Mouse (Mus musculus): Measurements from ENCODE around the gene Vps37b. TPM values are rescaled to one million over a fixed set of nuclear protein-coding genes. Genes with fewer than 3 reads are reported as not detected.
A peak's percentile ranks its signal among the peaks of the same experiment; 100 is the strongest.

Vps37b gene
- total RNA-seq, 2 experiments from 2014 or later = 45.8 to 51.0 TPM

DNA sequence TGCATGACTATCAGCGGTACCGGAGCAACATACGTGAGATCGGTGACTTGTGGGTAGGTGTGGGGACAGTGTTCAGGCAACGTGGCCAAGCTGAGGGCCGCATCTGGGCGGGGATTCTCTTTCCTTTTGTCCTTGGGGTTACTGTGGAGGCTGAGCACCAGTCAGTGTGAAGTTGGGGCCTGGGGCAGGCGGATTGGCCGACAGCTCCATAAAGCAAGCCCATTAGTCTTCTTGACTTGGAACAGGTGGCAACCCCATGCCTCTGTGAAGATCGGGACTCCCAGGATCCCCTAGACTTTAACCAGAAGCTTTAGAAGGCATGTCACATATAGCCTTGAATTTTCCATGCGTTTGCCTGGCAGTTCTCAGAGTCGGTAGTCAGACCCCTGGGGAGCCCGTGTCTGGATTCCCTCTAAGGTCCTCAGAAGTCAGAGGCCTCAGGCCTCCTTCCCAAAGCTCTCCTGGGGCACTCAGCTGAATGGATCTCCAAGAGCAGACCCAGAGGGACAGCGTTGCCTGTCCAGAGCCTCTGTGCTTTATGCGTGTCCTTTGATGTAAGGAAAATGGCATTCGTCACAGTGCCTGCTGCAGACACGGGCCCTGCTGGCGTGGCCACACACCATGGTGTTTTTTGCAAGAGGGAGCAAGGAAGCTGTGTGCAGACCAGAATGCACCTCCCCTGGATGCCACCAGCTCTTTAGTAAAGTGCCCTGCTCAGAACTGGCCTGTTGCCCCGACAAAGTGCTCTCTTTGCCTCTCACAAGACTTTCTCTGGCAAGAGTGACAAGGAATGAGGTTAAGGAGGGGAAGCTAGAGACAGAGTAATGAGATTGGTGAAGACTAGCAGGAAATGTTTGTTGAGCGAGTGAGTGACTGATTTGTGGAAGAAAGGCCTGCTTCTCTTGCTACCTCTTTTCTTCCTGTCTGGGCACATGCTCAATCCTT lies 41.9 kb downstream of the Vps37b start:
- intact Hi-C loops (cut with DNase I) = no loop called here
- DNase-seq (ENCODE audit: low spot score in 2 of 2) = no peak

DNA sequence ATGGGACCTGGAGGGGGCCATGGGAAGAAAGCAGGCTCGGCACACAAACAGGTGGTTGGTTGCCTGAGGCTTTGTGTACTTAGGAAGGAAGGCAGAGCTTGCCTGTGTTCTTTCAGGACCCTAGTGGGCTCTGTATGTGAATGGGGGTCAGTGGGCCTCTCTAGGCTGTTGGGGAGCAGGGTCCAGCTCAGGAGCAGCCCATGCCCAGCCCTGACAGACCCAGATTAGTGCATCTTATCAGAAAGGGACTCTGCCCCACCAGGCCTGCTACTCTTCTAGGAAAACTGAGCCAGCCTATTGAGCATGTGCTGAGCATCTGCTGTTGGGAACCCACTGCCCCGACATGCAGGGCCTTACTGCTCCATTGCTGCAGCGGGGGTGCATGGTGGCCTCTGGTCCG lies 44.6 kb downstream of the Vps37b start:
- intact Hi-C loops (cut with DNase I) = no loop called here
- no peak for DNase-seq (ENCODE audit: low spot score in 2 of 2)

DNA sequence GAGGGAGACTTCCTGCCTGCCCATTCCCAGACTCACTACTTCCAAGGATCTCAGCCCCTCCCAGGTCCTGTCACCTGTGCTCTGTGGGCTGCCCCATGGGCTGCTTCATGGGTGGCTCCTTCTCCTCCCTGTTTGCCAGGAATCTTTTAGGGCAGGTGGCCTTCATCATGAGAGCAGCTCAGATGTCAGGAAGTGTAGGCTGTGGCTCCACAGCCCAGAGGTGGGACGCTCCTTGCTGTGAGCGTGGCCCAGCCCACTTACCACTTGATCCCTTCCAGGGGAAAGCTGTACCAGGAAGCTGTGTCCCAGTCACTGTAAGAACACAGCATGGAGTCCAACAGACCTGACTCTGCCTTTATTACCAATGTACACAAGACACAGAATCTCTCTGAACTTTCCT lies 45.1 kb downstream of the Vps37b start:
- intact Hi-C loops (cut with DNase I) = no loop called here
- DNase-seq (ENCODE audit: low spot score in 2 of 2) = no peak

DNA sequence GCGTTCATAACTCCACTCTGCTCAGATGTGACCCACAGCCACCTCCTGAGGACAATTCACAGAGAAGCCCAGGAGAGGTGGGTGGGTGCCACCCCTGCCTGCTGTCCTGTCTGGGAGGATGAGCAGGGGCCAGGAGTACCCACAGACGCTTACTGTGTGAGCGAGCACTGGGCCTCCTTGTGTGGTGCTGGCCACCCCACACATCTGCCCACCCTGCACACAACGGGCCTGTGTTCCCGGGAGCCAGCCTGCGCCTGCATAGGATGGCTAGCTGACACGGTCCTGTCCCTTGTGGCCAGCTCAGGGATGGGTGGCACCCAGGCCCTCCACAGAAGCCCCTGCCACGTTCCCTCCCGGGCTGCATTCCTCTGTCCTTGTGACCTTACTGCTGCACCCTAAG lies 46.6 kb downstream of the Vps37b start:
- DNase-seq (ENCODE audit: low spot score in 2 of 2) = no peak
- intact Hi-C loops (cut with DNase I) = no loop called here

DNA sequence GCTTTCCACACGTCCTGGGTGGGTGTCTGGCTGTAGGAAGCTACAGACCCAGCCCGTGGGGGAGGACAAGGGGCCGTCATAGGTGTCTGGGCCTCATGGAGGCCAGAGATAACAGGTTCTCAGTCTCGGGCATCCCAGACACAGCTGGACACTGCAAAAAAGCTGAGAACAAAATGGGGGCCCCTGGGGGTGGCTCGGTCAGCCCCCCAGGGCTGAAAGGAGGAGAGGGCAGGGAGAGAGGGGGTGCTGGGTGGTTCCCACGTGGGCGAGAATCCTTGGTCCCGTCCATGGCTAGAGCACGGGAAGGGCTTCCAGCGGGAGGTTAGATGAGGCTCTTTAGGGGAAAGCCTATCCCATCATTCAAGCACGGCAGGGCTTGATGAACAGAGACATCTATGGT lies 49.2 kb downstream of the Vps37b start:
- intact Hi-C loops (cut with DNase I) = no loop called here

DNA sequence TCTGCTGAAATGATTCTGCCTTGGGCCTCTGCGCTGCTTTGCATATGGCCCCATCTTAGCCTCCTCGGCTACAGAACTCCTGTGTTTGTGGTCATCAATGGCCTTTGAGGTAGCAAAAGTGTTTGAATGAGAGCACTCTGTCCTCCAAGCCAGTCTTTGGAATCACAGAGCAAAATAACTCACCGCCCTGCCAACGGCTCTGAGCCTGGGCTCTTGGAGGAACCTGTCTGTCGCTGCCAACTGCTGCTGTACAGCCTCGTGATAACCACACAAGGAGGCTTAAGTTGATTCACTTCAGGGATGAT lies 50.9 kb downstream of the Vps37b start:
- DNase-seq (ENCODE audit: low spot score in 2 of 2) = no peak
- intact Hi-C loops (cut with DNase I) = no loop called here

More for the DNA sequence above, 49.2 kb downstream of the Vps37b start:
- DNase-seq (ENCODE audit: low spot score in 2 of 2) = no peak

DNA sequence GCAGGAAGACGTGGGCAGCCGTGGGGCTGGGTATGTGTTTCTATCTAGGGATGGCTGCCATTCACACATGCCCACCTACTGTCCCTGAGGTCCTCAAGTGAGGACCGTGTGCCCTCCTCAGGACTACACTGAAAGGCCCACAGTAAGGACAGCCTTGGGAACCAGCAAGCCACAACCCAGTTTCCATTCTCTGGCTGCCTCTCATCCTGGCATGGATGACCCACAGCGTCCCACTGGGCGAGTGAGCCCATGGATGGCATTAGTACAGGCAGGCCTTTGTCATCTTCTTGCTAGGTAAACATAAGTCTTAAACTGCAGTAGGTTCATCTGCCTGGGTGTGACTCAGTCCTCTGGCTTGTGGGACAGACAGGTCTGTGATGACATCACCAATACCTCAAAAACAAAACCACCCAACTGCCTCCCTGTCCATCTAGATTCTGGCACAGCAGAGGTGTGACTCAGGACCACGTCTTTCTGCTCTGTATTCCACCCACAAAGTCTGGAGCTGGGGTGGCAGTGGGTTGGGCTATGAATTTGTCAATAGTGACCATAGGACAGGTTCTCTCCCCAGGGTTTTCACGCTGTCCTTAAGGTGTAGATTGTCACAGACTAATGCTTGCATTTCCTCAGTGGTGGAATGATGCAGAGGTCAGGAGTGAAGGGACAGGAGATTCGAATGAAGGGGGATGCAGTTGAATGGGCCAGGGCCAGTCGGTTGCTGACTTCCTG lies 51.4 kb downstream of the Vps37b start:
- intact Hi-C loops (cut with DNase I) = no loop called here
- DNase-seq (ENCODE audit: low spot score in 2 of 2) = no peak

DNA sequence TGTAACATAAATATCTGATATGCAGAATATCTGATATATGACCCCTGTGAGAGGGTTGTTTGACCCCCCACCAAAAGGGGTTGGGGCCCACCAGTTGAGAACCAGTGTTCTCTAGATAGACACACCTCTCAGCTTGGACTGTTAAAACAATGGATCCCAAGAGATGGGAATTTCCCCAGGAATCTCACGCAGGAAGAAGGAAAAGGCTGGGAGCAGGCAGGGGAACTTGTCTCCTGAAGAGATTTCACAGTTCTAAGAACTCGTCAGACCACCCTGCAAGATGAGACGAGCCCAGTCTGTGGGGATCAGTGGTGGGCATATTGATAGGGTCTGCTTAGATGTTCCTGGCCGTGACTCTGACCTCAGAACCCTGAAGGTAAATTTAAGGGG lies 52.1 kb downstream of the Vps37b start:
- no peak for DNase-seq (ENCODE audit: low spot score in 2 of 2)
- intact Hi-C loops (cut with DNase I) = no loop called here

DNA sequence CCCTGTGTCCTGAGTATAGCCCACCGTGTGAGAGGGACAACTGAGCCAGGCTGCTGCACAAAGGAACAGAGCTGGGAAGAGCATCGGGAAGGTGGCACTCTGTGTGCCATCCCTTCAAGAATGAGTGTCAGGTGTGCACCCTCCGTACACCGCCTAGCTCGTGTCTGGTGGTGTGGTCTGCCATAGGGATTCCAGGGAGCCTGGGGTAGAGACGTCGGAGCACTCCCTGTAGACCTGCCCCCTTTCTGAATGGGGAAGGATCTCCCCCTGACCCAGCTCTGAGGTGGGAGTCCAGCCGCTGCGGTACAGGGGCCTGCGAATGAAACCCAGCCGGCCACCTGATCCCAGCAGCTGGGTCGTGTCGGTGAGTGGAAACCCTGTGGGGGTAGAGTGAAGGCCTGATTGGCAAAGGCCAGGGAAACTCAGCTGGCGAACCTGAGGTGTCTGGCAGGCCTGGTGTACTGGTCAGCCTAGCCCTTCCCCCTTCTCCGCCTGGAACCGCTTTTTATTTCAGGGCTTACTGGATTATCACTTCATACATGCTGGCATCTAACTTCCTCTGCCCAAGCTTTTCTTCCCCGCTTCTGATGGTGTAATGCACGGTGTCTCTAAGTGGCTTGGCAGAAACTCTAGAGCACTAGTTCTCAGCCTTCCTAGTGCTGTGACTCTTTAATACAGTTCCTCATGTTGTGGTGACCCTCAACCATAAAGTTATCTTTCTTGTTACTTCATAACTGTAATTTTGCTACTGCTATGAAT lies 52.7 kb downstream of the Vps37b start:
- intact Hi-C loops (cut with DNase I) = no loop called here
- DNase-seq (ENCODE audit: low spot score in 2 of 2) = no peak

DNA sequence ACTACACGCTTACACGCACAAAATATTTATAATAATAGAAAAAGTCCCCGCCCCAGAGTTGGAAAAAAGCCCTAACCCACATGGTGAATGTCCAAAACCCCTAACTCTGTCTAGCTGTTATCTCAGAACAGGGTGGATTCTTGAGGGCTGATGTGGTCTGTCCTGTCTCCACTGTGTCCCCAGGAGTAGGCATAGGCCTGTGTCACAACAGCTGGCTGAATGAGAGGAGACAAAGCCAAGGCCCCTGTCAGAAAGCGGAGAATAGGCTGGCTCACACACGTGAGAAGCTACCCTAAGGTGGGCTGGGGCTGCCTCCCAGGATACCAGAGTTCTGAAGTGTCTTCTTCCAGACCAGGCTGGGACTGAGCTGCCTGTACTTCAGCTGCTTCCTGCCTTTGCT lies 53.9 kb downstream of the Vps37b start:
- DNase-seq (ENCODE audit: low spot score in 2 of 2) = no peak
- intact Hi-C loops (cut with DNase I) = no loop called here

DNA sequence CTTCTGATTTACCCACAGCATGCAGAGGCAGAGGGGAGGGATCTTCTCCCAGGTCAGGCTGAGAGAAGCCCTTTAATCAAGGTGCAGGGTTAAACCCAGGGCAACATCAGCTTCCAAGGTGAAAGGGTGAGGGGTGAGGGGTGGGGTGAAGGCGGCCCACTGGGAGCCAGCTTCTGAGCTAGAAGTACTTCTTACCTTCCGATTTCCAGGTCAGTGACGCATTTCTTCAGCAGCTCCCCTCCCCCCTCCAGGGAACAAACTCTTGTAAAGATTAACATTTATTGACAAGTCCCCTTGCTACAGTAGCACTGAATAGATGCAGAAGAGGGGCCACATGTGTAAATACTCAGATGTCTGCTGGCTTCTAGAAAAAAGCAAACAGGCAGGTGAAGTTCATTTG lies 54.8 kb downstream of the Vps37b start:
- DNase-seq (ENCODE audit: low spot score in 2 of 2) = no peak
- intact Hi-C loops (cut with DNase I) = no loop called here

DNA sequence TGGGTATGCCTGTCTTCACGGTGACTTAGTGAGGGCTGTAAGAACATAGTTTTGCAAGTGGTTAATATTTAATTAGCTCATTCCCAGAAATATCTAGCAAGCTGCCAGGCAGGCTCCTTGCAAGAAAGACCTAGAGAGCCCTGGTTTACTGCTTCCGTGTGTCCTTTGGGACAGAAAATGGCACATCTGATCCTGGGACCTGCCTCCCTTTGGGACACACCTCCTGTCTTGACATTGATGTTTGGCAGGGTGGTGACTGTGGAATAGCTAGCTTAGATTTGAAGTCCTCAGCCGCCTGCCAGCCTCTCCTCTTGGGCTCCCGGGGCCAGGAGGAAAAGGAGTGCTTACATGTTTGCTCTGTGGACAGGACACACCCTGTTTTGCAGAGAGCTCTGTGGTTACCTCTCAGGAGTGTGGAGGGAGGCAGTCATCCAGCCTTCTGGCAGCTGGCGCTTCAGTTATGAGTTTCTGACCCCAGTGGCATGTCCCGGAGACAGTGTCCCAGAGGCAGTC lies 56.3 kb downstream of the Vps37b start:
- intact Hi-C loops (cut with DNase I) = loop anchor here (2.0 kb wide), 1 partner anchor 23 kb away; no protein-coding TSS in a partner anchor
- no peak for DNase-seq (ENCODE audit: low spot score in 2 of 2)

DNA sequence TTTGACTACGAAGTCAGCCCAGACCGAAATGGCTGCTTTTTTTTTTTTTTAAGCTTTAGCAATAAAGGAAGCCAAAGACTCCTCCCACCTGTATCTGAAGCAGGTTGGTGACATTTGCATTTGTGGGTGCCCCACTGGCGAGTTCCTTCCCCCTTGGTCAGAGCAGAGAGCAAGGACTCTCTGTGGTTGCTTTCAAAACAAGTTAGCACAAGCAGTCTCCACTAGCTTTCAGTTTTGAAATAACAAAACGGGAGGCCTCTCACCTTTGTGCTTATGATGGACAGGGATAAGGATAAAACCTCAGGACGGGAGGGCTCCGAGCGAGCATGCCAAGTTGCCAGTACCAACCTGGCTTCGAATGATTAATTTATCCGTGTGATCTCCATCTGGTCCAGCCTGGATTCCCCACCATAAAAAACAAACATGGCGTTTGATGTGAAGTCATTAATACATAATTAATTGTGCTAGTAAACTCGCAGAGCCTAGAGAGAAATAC lies 57.4 kb downstream of the Vps37b start:
- DNase-seq (ENCODE audit: low spot score in 2 of 2) = no peak
- intact Hi-C loops (cut with DNase I) = loop anchor here (2.0 kb wide), 1 partner anchor 22 kb away; no protein-coding TSS in a partner anchor

DNA sequence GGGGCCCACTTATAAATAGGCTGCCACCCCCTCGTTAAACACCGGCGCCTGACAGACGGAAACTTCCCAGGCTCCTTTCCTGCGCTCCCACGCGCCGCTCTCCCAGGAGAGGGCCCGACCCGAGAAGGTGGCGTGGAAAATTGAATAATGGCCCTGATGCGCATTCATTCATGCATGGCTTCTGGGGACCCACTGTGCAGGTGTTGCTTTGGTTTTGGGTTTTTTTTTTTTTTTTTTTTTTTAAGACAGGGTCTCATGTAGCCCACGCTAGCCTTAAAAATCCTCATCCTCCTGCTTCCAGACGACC lies 57.9 kb downstream of the Vps37b start:
- DNase-seq (ENCODE audit: low spot score in 2 of 2) = no peak
- intact Hi-C loops (cut with DNase I) = loop anchor here (2.0 kb wide), 1 partner anchor 21 kb away; no protein-coding TSS in a partner anchor

DNA sequence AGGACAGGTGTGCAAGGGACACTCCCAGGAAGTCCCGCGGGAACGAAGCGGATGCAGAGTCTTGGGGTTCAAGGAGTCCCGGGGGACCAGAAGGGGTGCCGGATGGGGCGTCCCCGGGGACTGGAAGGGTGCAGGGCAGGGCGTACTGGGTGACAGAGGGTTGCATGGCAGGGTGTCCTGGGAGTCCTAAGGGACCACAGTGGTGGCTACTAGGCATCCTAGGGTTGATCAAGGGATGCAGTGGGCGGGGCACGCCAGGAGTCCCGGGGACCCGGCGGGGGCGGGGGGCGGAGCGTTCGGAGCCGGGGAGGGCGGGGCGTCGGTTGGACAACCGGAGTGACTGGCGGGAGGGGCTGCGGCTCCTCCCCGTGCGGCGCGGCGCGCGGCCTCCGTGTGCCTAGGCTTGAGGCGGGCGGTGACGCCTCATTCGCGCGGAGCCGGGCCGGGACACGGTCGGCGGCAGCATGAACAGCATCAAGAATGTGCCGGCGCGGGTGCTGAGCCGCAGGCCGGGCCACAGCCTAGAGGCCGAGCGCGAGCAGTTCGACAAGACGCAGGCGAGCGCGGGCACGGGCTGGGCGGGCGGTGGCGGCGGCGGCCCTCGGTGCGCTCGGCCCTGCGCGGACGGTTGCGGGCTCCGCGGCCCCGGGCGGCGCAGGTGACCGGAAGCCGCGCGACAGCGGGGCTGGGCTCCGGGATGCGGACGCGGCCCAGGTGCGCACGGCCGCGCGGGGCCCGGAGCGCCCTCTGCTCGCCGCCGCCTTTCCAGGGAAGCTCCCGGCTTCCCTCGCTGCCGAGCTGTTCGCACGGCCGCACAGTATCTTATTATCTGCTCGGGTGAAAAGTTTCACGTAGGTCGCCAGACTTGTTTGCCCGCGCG lies 58.5 kb downstream of the Vps37b start, which contains the start of gene Hip1r:
TSS of gene Hip1r (plus strand) at position 330 of the 880 bp plus-strand sequence.
- intact Hi-C loops (cut with DNase I) = loop anchor here (2.0 kb wide), 1 partner anchor 21 kb away; no protein-coding TSS in a partner anchor
- DNase-seq (ENCODE audit: low spot score in 2 of 2) = peak; percentile 65 to 77

DNA sequence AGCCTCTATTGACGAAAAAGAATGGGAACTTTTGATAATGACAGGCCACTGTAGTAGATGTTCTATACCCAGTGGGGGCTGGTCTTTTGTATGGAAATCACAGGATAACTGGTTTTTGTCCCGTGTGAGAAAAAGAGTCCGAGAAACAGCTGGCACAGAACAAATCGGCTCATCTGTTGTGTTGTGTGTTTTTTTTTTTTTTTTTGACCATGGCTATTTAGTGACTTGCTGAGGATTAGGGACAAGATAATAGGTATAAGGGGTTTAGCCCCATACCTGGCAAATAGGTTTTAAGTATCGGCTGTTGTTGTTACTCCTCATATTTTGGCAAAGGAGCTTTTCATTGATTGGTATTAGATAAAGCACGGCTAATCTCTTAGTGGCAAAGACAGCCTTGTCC lies 59.6 kb downstream of the Vps37b start:
- DNase-seq (ENCODE audit: low spot score in 2 of 2) = no peak
- intact Hi-C loops (cut with DNase I) = no loop called here

DNA sequence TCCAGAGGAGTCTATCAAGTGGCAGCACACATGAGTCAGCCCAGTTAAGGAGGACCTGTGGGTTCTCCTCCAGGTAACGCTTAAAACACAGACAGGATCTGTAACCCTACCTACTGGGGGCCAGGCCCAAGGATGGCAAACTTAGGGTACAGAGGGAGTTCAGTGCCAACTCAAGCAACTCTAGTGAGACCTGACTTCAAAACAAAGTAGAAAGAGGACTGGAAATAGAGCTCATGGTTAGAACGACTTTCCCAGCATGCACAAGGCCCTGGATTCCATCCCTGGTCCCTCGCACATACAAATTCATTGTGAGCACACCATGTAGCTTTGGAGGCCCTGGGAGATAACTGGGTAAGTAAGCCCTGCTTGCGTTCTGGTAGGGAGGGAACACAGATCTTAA lies 61.5 kb downstream of the Vps37b start:
- no peak for DNase-seq (ENCODE audit: low spot score in 2 of 2)
- intact Hi-C loops (cut with DNase I) = no loop called here

DNA sequence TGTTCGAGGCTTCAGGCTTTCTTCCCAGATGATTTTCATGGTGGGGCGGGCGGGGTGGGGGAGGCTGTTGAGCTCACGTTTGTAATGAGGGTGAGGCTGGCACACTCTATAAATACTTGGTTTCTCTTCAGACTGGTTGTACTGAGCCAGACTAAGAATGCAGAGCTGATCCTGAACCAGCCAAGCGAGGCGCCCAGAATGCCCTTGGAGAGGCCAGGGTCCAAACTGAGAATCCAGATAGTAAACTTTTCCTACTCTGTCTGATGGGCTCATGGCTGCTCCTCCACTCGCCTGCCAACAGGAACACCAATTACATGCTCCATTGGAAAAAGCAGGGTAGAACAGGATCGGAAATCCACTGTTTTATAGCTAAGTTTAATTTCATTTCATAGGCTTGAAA lies 62.9 kb downstream of the Vps37b start:
- no peak for DNase-seq (ENCODE audit: low spot score in 2 of 2)
- intact Hi-C loops (cut with DNase I) = no loop called here

DNA sequence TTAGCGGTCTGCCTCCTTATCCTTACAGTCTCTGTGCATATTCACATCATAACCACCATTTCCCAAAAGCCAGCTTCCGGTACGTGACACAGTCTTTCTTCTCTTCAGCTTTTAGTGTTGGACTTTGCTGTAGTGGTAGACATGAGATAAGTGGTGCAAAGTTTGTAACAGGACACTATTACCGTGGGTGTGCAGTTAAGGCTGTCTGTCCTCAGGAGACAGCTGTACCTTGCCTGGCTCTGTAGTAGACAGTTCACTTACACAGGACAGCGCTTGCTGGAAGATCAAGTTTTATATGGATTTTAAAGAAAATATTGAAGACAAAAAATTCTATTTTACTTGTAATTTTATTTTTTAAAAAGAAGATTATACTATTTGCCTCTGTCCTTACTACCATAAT lies 63.6 kb downstream of the Vps37b start:
- intact Hi-C loops (cut with DNase I) = no loop called here
- no peak for DNase-seq (ENCODE audit: low spot score in 2 of 2)
